Mouse (Mus musculus): ENCODE measurements around the gene Cenpb.

Cenpb gene

GRCm38 (mm10) chr2:131167984-131168383 lies 11.9 kb downstream of the Cenpb start:
- no peak for DNase-seq (ENCODE audit: low read depth, low spot score)

- no peak for DNase-seq (ENCODE audit: low read depth, low spot score)
Measured at GRCm38 (mm10) chr2:131166172-131166571, 13.7 kb downstream of the Cenpb start.

DNA sequence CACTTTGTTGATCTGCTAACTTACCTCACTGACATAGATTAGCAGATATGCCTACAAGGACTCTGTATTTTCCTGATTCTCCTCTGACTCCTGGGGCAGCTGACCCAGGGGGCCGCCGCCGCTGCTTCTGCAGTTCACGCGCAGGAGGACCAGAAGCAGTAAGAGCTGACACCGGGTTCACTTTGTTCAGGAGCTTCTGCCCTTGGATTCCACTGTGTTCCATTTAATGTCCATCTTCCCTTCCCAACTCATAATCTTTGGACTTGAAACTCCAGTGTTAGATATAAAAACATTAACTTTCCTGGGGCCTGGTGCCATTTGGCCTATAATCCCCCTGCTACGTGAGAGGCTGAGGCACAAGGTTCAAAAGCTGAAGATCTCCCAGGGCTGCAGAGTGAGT lies 15.9 kb downstream of the Cenpb start:
- DNase-seq (ENCODE audit: low read depth, low spot score) = no peak

GRCm38 (mm10) chr2:131160671-131161111 lies 19.2 kb downstream of the Cenpb start:
- no peak for DNase-seq (ENCODE audit: low read depth, low spot score)

GRCm38 (mm10) chr2:131159938-131160581 lies 19.8 kb downstream of the Cenpb start, which contains the start of gene 1700037H04Rik:
1700037H04Rik (minus strand) TSS chr2:131160081.
- peak; percentile 98 for DNase-seq (ENCODE audit: low read depth, low spot score)

GRCm38 (mm10) chr2:131159491-131159910 lies 20.4 kb downstream of the Cenpb start:
- no peak for DNase-seq (ENCODE audit: low read depth, low spot score)

DNA sequence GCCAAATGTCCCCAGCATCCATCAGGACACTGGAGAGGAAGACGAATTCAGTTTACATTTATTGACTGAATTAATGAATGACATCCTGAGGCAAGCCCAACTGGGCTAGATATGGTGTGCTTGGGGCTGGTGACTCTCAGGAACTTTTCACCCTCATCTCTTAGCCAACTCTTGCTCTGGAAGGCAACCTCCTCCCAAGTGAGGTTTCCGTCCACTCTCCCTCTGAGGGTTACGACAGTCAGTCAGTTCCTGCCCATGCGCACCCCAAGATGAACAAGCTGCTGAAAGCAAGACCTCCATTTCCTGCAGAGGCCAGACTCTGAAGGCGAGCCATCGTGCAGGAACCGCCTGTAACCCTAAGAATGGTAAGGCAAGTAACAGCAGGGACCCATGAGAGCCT lies 22.9 kb downstream of the Cenpb start:
- no peak for DNase-seq (ENCODE audit: low read depth, low spot score)

DNA sequence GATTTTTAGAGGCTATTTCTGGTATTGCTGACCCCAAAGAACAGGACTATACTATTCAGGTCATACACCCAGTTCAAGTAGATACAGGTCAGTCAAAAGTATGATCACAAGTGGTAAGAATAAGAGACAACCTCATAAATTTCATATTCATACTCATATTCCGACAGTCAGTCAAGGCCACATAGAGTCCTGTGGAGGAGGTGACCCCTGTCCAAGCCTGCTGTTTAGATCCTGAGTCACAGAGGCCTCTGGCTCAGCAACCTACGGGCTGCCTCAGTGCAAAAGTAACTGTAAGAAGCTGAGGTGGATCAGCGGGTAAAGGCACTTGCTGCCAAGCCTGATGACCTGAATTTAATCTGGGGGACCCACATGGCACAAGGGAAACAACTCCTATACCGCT lies 25.8 kb downstream of the Cenpb start:
- no peak for DNase-seq (ENCODE audit: low read depth, low spot score)

GRCm38 (mm10) chr2:131152166-131152730 lies 27.6 kb downstream of the Cenpb start:
- DNase-seq (ENCODE audit: low read depth, low spot score) = no peak

- no peak for DNase-seq (ENCODE audit: low read depth, low spot score)
Measured at GRCm38 (mm10) chr2:131149254-131149578, 30.7 kb downstream of the Cenpb start.

GRCm38 (mm10) chr2:131148353-131149253 lies 31.3 kb downstream of the Cenpb start:
- no peak for DNase-seq (ENCODE audit: low read depth, low spot score)

DNA sequence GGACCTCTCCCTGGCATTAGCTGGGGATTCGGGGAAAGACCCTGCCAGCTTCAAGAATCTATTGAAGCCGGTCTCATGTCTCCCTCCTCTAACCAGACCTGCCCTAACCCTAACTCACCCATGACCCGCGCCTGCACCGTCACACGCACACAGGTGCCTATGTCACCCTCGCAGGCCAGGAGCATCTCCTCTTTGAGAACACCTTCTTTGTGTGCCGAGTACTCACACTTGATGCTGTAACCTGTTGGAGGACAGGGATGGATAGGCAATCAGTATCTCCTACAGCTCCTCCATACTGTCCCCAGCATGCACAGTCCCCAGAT lies 32.9 kb downstream of the Cenpb start:
- no peak for DNase-seq (ENCODE audit: low read depth, low spot score)

GRCm38 (mm10) chr2:131146193-131147042 lies 33.4 kb downstream of the Cenpb start:
- no peak for DNase-seq (ENCODE audit: low read depth, low spot score)

DNA sequence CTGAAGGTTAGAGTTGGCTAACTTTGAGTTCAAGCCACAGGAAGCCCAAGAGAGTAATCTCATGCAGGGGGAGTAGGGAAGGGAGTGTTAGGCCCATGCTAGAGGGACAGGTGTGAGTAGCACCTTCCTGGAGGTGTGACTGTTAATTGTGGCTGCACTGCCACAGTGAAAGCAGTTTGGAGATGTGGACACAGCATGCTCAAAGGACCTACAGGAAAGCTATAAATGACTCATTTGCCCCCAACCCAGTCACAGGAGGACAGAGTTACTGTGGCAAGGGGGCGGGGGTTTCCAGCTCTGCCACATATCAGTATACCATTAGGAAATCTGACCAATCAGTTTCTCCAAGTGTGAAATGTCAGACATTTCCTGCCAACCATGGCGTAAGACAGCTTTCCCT lies 34.3 kb downstream of the Cenpb start:
- no peak for DNase-seq (ENCODE audit: low read depth, low spot score)

DNA sequence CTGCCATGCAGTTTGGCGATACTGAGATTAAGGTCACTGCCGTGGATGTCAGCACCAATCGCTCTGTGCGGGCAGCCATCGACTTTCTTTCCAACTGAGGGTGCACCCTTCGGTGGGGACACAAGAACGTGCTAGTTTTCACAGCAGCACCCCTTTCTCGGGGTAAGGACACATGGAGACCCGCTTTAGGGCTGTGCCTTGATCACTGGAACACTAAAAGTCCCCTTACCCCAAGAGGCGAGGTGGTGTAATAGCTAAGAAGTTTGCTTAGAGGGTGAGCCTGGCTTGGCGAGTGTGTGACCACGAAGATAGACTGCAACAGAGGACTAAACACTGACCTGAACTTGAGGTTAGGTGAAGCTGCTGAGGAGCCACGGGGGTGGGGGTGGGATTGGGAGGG lies 34.7 kb downstream of the Cenpb start:
- DNase-seq (ENCODE audit: low read depth, low spot score) = no peak

DNA sequence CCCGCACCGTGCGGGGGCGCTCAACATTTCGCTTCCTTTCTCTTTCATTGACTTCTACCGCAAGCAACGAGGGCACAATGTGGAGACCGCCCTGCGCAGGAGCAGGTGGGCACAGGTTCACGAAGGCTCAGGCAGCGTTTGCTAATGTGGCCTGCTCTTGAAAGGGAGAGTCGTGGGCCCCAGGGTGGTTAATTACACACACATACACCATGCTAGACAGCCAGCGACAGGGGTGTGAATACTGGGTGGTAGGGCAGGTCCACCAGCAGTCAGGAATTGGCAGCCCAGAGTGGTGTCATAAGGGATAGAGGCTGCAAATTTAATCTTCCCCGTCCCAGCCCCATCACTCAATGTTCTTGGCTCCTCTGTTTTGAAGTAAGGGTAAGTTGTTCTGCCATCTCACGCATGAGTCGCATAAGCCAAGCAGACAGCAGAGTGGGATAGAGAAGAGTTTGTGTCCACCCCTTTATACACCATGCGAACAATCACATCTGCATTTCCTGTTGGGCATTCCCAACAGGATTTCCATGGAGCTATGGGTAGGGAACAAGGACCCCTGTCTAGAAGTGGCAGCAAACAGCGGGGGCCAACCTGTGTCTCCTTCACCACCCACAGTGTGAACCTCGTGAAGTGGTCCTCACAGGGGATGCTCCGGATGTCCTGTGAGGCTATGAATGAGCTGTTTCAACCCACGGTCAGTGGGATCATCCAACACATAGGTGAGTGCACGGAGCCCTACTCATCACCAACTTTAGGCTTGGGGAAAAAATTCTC lies 36.7 kb downstream of the Cenpb start:
- no peak for DNase-seq (ENCODE audit: low read depth, low spot score)

- no peak for DNase-seq (ENCODE audit: low read depth, low spot score)
Measured at GRCm38 (mm10) chr2:131142592-131142991, 37.3 kb downstream of the Cenpb start.

DNA sequence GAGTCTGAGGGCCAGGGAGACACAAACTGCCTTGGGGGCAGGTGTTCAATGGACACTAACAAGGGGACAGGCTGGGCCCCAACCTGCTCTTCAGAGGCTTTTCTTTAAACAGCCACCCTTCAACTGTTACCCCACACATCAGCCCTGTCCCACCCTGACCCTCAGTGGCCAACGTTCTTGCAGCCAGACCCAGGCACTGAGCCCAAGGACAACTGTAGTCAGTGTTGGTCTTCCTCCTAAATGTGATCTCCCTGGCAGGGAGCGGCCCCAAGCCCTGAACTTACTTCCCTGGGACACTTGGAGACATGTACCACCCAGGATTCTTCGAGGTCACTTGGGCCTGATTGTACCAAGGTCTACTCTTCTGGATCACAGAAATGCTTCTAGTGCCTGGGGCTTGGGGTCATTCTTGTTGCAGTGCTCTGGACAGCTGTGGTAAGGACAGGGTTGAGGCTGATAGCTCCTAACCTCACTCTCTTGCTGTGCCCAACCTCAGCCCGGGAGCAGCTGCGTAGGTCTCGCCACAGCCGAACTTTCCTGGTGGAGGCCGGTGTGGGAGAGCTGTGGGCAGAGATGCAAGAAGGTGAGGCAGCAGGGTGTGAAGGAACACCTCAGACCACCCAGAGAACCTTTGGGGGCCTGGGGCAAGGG lies 38.4 kb downstream of the Cenpb start:
- no peak for DNase-seq (ENCODE audit: low read depth, low spot score)

DNA sequence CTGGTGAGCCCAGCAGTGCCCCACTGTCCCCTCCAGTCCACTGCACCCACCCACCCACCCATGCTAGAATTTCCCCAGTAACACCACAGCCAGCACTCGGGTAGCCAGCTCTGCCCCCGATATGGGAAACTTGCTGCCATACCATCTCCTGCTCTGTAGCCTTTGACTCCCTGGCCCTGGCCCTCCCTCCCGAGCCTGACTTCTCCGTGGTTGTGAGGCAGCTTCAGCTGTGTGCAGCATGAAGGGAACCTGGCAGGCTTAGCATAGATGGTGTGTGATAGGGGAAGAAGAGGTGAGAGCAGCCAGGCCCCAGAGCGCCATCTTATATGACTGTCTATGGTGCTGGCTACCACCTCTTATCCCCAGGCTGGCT lies 39.3 kb downstream of the Cenpb start:
- DNase-seq (ENCODE audit: low read depth, low spot score) = no peak

GRCm38 (mm10) chr2:131139886-131140532 lies 39.9 kb downstream of the Cenpb start:
- DNase-seq (ENCODE audit: low read depth, low spot score) = no peak

All from brain, embryonic 18.5 days (tissue).